Mouse (Mus musculus): ENCODE data around the gene Slc7a11. TPM values are rescaled to one million over a fixed set of nuclear protein-coding genes. Genes with fewer than 3 reads are reported as not detected.
"Not testable (repeated sequence)": the region's sequence is repeated elsewhere in the genome, so short reads cannot be mapped to it uniquely, and the experiment has no call there.

The Slc7a11 gene
- total RNA-seq (2021): under 1 TPM; 0.03 to 0.08 TPM

- peak in 1 of 2 experiments; percentile 2 for DNase-seq
- intact Hi-C loops (cut with DNase I): no loop called here
These were observed at the start of gene Slc7a11 for GRCm38 (mm10) chr3:50443421-50443916. Slc7a11 (minus strand) TSS chr3:50443614.

- intact Hi-C loops (cut with DNase I): no loop called here
- DNase-seq: no peak
These were observed 48.3 kb upstream of the Slc7a11 start for GRCm38 (mm10) chr3:50491678-50492077.

- intact Hi-C loops (cut with DNase I): no loop called here
- DNase-seq: no peak
These were observed 40.7 kb upstream of the Slc7a11 start for GRCm38 (mm10) chr3:50484076-50484475.

- intact Hi-C loops (cut with DNase I): no loop called here
- no peak for DNase-seq
These were observed 18.8 kb upstream of the Slc7a11 start for GRCm38 (mm10) chr3:50462223-50462622.

- intact Hi-C loops (cut with DNase I): no loop called here
- no peak for DNase-seq
These were observed 13.7 kb upstream of the Slc7a11 start for GRCm38 (mm10) chr3:50457136-50457535.

GRCm38 (mm10) chr3:50456564-50456963, 13.2 kb upstream of the Slc7a11 start:
- no peak for DNase-seq
- intact Hi-C loops (cut with DNase I): no loop called here

GRCm38 (mm10) chr3:50456023-50456422, 12.6 kb upstream of the Slc7a11 start:
- intact Hi-C loops (cut with DNase I): no loop called here
- DNase-seq: no peak

- DNase-seq: no peak
- intact Hi-C loops (cut with DNase I): no loop called here
These were observed 1.8 kb upstream of the Slc7a11 start for GRCm38 (mm10) chr3:50445050-50445775.

GRCm38 (mm10) chr3:50443942-50444341, 528 bp upstream of the Slc7a11 start:
- DNase-seq: no peak
- intact Hi-C loops (cut with DNase I): no loop called here

- no peak for DNase-seq
- intact Hi-C loops (cut with DNase I): no loop called here
These were observed 797 bp downstream of the Slc7a11 start for GRCm38 (mm10) chr3:50442341-50443292.

- DNase-seq: no peak
- intact Hi-C loops (cut with DNase I): no loop called here
These were observed 2.1 kb downstream of the Slc7a11 start for GRCm38 (mm10) chr3:50441330-50441729.

- DNase-seq: no peak
- intact Hi-C loops (cut with DNase I): no loop called here
These were observed 3.0 kb downstream of the Slc7a11 start for GRCm38 (mm10) chr3:50440409-50440808.

- intact Hi-C loops (cut with DNase I): no loop called here
- no peak for DNase-seq
These were observed 4.0 kb downstream of the Slc7a11 start for GRCm38 (mm10) chr3:50439429-50439828.

GRCm38 (mm10) chr3:50438520-50439253, 4.7 kb downstream of the Slc7a11 start:
- DNase-seq: no peak
- intact Hi-C loops (cut with DNase I): no loop called here

- intact Hi-C loops (cut with DNase I); DNase-seq: not testable (repeated sequence)
These were observed 5.3 kb downstream of the Slc7a11 start for GRCm38 (mm10) chr3:50438081-50438480.

- intact Hi-C loops (cut with DNase I); DNase-seq: not testable (repeated sequence)
These were observed 7.0 kb downstream of the Slc7a11 start for GRCm38 (mm10) chr3:50436409-50436808.

GRCm38 (mm10) chr3:50433831-50434230, 9.6 kb downstream of the Slc7a11 start:
- intact Hi-C loops (cut with DNase I): no loop called here

GRCm38 (mm10) chr3:50430811-50431210, 12.6 kb downstream of the Slc7a11 start:
- intact Hi-C loops (cut with DNase I): no loop called here
- no peak for DNase-seq

More at GRCm38 (mm10) chr3:50433831-50434230, 9.6 kb downstream of the Slc7a11 start:
- DNase-seq: no peak

GRCm38 (mm10) chr3:50421480-50422277, 21.7 kb downstream of the Slc7a11 start:
- intact Hi-C loops (cut with DNase I): no loop called here
- DNase-seq: no peak

- no peak for DNase-seq
- intact Hi-C loops (cut with DNase I): no loop called here
These were observed 24.3 kb downstream of the Slc7a11 start for GRCm38 (mm10) chr3:50419161-50419560.
